Mouse (Mus musculus): ENCODE data around the gene Manf. TPM values are rescaled to one million over a fixed set of nuclear protein-coding genes. Genes with fewer than 3 reads are reported as not detected.

The Manf gene
- polyA plus RNA-seq, 1 experiment: 51.8 TPM

DNA sequence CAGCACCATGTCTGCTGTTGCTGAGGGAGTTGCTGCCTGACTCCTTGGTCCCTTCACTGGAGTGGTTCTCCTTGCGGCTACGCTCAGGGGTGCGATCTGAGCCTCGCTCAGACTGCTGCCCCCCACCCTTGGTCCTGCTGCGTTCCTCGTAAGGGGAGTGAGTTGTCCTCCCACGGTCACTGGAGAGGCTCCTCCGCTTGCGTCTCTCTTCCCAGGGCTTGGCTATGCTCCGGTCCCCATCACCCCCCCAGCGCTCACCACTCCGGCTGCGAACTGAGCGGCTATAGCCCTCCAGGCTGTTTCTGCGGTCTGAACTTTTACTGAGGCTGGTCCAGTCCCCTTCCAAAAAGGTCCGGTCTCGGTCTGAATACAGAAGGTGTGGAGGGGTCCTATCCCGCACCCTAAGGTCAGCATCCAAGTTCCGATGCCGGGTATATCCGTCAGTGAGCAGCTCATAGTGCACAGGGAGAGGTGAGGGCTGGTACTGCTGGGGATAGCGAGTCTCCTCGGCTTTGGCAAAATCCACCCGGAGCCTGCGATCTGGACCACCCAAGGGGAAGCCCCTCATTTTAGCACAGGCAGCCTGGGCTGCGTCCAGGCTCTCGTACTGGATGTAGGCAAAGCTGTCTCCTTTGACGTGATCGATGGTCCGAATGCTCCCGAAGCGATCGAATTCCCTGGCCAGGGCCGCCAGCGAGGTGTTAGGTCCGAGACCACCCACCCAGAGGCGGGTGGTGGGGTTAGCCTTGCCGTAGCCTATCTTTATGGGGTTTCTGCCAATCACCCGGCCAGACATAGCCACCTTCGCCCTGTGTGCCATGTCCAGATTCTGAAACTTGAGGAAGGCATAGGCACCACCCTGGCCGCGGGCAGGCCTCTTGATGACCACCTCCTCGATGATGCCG, 6.5 kb downstream of the Manf start:
- no peak for DNase-seq (ENCODE audit: low read depth)

DNA sequence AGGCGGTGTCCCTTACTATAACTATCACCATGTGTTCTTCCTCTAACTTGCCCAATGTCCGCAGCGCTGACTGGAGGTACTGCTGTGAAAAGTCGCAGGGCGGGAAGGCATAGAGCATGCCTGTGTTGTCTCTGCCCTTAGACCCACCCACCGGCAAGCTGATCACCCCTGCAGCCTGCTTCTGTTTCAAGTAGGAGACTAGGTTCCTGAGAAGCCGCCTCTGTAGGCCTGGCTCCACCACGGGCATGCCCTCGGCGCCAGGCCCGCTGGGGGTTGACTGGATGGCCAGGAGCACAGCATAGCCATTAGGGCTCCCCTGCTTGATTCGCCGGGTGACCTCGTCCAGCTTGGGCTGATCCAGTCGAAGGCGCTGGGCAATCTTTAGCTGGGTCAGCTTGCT, 7.5 kb downstream of the Manf start:
- DNase-seq (ENCODE audit: low read depth): no peak

DNA sequence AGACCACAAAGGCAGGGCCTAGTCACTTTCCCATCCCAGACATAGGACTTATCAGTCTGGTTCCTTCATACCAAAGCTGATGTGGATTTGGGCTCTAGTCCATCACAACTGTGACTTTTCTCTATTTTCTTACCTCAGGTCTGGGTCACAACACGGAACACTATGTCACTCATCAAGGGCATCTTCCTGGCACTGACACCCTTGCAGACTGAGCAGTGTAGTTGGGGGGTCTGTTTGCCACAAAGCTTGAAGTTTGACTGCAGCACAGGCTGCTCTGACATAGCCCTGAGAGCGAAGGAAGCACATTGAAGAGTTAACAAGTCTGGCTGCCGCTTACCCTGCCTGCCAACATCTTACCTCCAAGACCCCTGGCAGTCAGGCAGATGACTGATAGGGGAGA, 8.7 kb downstream of the Manf start:
- no peak for DNase-seq (ENCODE audit: low read depth)

DNA sequence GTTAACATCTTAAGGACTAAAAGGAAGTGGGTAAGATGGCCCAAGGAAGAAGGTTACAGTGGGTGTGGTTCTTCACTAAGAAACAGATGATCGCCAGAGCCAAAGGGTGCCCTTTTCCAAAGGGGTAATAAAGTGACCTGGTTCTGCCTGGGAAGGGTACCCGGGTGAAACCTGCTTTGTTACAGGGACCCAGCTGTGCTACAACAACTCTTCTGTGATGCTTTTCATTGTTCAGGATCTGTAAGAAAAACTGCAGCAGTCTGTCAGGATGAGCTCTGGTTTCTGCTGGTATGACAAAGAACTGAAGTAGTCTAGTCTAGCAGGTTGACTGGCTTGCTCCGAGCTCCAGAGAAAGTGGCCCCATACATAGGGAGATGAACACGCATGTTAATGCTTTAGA, 9.6 kb downstream of the Manf start:
- DNase-seq (ENCODE audit: low read depth): no peak

DNA sequence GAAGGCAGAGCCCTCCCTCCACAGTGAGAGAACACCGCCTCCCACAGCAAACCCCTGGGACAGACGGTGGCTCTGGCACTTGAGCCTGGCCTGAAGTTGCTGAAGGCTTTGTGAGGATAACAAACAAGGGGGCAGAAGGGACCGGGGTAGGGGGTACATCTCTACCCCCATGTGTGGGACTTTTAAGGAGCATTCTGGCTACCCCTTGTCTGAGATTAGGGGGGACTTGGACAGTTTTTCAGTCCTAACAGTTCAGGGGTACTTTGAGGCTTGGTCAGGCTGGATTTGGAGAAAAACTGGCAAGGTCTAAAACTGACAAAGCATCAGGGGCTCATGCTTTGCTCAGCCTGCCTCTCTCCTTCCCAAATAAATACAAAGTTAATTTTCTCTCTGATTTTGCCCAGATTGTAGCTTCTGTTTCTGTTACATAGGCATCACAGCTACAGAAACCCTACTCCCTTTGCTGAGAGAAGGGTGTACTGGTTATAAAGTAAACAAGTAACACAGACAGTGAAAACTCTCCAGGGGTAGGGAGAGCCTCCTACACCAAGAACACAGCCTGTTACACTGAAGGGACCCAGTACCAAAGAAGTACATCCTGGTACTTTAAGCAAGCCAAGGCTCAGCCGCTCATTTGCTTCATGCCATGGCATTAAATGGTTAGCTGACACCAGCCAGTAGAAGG, 10.6 kb downstream of the Manf start:
- DNase-seq (ENCODE audit: low read depth): no peak

DNA sequence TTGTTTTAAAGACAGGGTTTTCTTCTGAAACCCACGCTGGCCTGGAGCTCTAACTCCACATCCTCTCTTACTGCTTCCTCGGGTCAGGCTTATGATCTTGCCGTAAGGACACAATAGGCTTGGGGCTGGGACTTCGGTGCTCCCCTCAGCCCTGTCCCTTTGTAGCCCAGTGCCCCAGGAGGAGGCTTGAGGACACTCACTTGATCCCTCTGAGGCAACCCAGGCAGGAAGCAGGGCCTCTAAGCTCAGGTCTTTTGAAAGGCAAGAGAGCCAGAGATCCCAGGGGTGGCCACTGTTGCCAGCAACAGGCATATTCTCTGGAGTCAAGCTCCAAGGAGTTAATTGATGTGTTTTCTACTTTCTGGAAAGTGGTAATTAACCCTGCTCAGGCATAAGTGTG, 12.3 kb downstream of the Manf start:
- DNase-seq (ENCODE audit: low read depth): no peak

DNA sequence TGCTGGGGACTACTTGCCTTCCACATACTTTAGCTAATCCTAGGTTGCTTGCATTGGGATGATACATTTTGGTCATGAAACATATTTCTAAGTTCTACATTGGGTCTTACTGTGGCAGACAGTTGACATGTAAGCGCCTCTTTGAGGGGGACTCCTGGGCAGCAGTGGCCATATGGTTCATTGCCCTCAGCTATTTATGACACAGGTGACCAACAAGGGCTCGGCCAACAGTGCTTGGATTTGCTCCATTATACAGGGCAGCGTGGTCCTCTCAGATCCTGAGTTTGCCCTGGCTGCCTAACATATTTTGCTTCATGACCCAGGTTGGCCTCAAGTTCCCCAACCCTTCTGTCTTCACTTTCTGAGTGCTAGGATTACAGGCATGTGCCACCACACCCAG, 15.1 kb downstream of the Manf start:
- DNase-seq (ENCODE audit: low read depth): no peak

DNA sequence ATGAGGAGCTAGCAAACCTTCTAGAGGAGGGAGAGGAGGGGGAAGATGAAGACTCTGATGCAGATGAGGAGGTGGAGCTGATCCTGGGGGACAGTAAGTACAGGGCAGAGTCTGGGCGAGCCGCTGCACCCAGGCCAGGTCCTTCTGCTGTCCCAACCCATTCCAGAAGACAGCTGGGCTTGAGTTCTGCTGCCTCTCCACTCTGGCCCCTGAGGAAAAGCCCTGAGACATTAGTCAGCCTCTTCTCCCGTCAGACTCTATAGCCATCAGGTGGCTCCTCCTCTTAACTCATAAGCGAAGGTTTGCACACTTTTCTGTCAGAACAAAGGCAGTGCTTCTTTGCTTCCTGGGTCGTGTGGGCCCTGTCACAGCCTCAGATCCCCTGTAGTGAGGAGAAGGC, 17.6 kb downstream of the Manf start:
- DNase-seq (ENCODE audit: low read depth): no peak

DNA sequence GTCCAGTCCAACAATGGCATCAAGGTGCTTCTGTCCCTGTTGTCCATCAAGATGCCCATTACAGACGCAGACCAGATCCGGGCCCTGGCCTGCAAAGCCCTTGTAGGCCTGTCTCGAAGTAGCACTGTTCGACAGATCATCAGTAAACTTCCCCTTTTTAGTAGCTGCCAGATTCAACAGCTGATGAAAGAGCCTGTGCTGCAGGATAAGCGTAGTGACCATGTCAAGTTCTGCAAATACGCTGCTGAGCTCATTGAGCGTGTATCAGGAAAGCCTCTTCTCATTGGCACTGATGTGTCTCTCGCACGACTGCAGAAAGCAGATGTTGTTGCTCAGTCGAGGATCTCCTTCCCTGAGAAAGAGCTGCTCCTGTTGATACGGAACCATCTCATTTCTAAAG, 33.7 kb downstream of the Manf start:
- DNase-seq (ENCODE audit: low read depth): no peak

DNA sequence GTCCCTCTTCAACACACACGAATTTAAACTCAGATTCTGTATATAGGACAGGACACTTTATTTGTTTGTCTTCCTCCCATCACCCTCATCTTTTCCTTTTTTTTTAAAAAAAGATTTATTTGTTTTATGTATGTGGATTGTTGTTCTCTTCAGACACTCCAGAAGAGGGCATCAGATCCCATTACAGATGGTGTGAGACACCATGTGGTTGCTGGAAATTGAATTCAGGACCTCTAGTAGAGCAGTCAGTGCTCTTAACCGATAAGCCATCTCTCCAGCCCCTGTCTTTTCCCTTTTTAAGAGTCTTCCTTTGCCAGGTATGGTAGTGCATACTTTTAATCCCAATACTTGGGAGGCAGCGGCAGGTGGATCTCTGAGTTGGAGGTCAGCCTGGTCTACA, 35.1 kb downstream of the Manf start:
- no peak for DNase-seq (ENCODE audit: low read depth)

DNA sequence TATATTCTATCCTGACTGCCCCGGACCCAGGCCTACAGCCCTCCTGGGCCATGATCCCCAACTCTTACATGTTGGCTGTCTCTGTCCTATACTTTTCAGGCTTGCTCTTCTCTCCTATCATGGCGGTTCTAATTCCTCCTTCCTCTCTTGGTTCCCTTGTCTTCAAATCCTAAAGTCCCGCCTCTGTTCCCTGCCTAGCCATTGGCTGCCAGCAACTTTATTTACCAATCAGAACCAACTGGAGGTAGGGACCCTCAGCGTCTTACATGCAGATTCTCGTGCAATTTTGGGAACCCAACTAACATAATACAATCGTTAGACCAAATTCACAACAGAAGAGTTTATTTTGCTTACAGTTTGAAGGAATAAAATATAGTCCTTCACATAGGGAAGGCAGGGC, 49.0 kb downstream of the Manf start:
- no peak for DNase-seq (ENCODE audit: low read depth)

DNA sequence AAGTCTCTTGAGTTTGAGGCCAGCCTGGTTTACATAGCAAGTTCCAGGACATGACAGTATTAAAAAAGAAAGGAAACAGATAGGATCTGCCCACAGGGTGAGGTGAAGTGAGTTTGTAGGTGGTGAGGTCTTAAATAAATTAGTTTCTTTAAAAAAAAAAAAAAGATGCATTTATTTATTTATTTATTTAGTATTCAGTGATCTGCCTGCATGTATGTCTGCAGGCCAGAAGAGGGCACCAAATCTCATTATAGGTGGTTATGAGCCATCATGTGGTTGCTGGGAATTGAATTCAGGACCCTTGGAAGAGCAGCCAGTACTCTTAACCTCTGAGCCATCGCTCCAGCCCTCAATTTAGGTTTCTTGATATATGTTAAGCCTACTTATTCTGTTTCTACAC, 51.2 kb downstream of the Manf start:
- DNase-seq (ENCODE audit: low read depth): no peak

DNA sequence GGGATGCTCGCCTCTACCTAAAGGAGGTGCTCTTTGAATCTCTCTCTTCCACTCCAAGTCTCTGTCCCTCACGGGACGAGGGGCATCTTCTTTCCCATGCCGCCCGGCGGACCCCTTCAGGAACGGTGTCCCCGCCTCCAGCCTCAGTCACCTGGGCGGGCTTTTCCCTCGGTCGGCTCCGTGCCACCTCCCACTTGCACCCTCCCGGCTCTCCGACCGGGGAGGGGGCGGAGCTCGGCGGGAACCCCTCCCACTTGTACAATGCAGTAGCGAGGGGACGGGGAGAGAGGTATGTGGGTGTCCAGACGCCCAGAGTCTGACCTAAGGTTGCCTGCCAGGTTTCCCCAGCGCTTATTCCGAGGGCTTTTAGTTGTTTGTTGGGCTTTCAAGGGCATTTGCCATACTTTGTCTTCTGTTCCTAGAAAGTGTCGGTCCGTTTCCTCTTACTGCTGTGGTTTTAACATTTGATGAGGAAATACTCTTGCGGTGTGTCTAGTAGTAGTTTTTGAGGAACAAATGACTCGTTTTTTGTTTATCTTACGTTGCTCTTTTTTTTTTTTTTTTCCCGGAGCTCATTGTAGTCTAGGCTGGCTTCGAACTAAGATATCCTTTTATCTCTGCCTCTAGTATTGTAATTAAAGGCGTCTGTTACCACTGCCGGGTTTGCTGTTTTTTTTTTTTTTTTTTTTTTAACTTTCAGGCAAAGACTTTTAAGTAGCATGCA, 69.2 kb downstream of the Manf start:
- peak; percentile 34 for DNase-seq (ENCODE audit: low read depth)

DNA sequence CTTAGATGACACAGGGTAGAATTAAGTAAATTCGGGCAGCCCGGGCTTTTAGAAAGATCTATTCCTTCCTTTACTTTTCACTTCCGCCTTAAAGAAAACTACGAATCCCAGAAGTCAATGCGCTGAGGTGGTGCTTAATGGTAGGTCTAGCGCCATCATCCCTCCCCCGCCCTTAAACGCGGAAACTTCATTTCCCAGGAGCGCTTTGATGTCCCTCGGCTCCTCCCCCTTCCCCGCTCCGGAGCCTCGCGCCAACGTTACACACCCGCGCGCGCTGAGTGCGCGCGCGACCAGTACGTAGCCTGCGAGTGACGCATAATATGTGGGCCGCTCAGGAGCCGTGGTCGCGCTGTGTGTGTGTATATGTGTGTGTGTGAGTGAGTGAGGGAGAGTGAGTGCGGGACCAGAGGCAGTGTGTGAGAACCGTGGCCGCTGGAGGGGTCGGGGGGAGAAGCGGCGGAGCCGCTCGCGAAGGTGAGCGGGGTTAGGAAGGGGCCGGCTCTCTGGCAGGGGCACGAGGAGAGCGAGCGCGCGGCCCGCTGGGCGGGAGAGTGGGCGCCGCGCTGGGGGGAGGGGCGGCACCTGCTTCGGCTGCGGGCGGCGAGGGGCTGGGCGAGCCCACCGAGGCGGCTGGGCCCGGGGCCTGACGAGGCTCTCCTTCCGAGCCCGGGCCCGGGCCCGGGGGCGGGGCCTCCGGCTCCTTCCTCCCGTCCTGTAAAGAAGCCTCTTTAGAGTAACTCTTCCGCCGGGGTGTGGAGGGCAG, 70.0 kb downstream of the Manf start, which contains the start of gene Dcaf1:
Gene Dcaf1, plus strand, starts transcription at position 257 of the 763 bp plus-strand sequence.
- DNase-seq (ENCODE audit: low read depth): peak; percentile 92

DNA sequence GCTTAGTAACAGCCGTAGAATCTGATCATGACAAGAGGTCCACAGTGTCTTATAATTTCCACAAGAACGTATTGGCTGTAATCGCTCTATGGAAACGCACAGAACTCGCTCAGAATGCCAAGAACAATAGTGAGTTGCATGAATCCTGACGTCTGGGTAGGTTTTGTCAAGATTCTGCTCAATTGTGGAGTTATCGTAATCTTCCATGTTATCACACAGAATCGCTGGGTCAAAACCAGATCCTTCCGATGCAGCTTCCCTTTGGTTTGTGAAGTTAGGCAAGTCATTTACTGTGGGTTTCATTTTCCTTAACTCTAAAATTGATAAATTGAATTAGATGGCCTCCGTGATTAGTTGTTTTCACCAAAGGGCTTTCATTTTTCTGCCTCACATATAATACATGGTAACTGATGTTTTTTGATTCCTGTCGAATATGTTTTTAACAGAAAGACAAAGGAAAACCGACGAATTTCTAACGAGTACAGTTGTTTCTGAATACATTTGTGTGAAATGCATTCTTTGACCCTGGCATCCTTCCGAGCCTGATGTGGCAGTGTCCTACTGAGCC, 70.6 kb downstream of the Manf start:
- DNase-seq (ENCODE audit: low read depth): peak; percentile 17

DNA sequence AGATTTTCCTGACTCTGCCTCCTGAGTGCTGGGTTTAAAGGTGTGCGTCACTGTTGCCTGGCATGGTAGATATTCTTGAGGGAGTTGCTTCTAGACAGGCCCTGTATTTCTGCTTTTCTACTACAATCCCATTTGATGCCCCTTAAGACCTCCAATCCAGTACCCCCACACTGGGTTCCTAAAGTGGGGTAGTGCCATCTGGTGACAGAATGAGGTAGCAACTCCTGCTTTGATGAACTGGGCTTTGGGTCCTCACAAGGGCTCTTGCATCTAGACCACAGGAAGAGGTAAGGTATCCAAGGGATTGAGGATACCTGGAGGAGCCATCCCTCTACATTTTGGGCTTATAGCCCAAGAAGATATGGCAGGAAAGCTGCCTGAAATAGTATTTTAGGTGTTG, 72.6 kb downstream of the Manf start:
- no peak for DNase-seq (ENCODE audit: low read depth)

DNA sequence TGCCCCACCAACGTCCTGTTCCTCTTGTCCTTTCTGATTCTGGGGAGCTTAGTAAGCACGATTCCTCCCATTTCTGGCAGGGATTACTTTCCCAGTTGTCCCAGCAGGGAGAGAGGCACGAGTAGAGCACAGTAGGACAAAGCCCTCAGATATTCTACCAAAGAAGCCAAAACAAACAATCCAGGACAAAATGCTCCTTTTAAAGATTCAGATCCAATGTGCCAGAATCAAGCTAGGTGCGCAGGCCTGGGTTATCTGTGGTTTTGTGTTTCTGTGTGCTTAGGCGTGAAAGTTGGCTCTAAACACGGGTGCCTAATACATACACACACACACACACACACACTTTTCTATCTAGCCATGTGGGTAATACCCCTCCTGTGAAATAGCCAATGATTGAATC, 73.6 kb downstream of the Manf start:
- no peak for DNase-seq (ENCODE audit: low read depth)

DNA sequence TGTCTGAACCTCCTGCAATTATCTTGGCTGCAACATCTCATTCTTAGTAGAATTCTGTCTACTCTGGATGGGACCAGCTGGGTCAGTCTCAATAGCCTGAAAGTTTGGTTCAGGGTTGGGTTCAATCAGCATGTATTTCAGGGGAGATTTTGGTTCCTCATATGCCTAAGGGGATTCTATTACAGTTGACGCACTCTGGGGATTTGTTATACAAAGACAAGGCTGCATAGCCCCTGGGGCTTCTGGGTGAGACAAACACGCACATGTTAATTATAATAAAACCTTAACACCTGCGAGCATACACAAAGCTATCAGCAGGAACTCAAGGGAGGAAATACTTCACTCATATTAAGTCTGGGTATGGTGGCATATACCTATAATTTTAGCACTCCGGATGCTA, 85.3 kb downstream of the Manf start:
- no peak for DNase-seq (ENCODE audit: low read depth)

DNA sequence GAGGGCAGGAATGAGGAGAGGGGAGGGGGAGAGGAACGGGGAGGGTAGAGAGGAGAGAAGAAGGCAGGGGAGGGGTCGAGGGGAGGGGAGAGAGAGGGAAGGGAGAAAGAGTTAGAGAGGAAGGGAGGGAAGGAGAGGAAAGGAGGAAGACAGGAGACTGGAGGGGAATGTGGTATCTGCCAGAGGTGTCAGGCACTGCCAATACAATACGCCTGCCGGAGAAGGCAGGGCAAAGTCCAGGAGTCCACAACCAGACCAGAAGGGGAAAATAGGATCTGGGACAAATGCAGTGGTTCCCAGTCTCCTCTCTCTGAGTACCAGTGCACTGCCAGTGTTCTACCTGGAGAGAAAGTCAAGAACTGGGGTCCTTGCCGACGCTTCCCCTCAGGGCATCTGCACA, 100.9 kb downstream of the Manf start:
- DNase-seq (ENCODE audit: low read depth): no peak

DNA sequence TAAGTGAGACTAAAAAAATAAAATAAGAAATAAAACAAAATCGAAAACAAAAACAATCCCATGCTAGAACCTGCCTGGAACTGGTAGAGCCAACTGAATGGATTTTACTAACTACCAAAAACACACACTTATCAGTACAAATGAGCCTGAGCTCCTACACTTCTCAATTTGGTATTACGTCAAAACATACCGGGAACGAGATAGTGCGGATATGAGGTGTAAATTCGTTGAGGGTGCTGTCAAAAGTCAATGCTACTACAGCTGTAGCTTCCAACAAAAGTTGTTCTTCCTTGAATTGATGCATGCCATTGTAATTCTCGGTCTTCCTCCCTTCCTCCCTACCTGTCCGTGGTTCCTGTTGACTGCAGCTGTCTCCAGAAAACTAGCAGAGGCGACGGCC, 102.4 kb downstream of the Manf start:
- no peak for DNase-seq (ENCODE audit: low read depth)

DNA sequence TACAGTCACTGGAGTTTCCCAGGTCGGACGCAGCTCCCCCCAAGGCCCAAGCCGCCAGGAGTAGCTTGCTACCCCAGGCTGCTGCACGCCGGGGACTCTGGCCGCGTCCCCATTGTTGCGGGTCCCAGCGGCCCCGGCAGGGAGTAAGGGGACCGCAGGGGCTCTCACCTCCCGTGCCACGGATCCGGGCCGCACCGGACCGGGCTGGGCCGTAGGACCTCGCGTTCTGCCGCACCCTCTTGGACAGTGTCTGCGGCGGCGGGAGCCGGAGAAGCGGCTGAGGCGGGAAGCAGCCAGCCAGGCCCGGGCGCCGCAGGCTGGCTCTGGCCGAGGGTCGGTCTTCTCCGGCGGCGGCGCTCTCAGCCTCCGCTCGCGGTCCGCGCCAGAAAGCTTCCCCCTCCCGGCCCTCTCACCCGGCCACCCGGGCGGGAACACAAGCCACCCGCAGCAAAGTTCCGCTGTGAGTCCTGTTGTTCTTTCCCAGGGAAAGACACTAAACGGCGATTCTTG, 102.9 kb downstream of the Manf start, which contains the start of gene Rad54l2:
Gene Rad54l2, minus strand, starts transcription at position 383 of the 510 bp plus-strand sequence.
- no peak for DNase-seq (ENCODE audit: low read depth)

Measured in gonadal fat pad, adult 2 months (tissue).